Mouse (Mus musculus): ENCODE measurements around the gene Crygc. TPM values are rescaled to one million over a fixed set of nuclear protein-coding genes. Genes with fewer than 3 reads are reported as not detected.

Gene Crygc
- polyA plus RNA-seq, 1 experiment from 2014 or later: not detected

Other genes starting within 250 kb of the Crygc start
- 9.1 and 9.9 TPM in 2 replicates for gene Plekhm3, start 116.9 kb downstream of the Crygc start, polyA plus RNA-seq (2014; fragmentation: Nextera tagmentation; extraction: Ambion mirVana)
- gene Akr1cl, start 40.9 kb downstream of the Crygc start, polyA plus RNA-seq (2014; fragmentation: Nextera tagmentation; extraction: Ambion mirVana): 1.9 and 2.0 TPM in 2 replicates
- not detected in 2 replicates for gene Cryge, start 22.5 kb downstream of the Crygc start, polyA plus RNA-seq (2014; fragmentation: Nextera tagmentation; extraction: Ambion mirVana)
- gene Crygd, start 10.2 kb downstream of the Crygc start, polyA plus RNA-seq (2014; fragmentation: Nextera tagmentation; extraction: Ambion mirVana): not detected in 2 replicates
- 0.56 and 1.2 TPM in 2 replicates for gene Crygb, start 8.6 kb upstream of the Crygc start, polyA plus RNA-seq (2014; fragmentation: Nextera tagmentation; extraction: Ambion mirVana)
- gene Cryga, start 29.7 kb upstream of the Crygc start, polyA plus RNA-seq (2014; fragmentation: Nextera tagmentation; extraction: Ambion mirVana): not detected in 2 replicates
- gene Gm28845, start 45.9 kb upstream of the Crygc start, polyA plus RNA-seq (2014; fragmentation: Nextera tagmentation; extraction: Ambion mirVana): not detected in 2 replicates
- 0.09 and 0.25 TPM in 2 replicates for gene D630023F18Rik, start 49.5 kb upstream of the Crygc start, polyA plus RNA-seq (2014; fragmentation: Nextera tagmentation; extraction: Ambion mirVana)
- 81.5 and 96.6 TPM in 2 replicates for gene Idh1, start 112.8 kb upstream of the Crygc start, polyA plus RNA-seq (2014; fragmentation: Nextera tagmentation; extraction: Ambion mirVana)
- 8.9 TPM in 2 replicates for gene Pikfyve, start 113.0 kb upstream of the Crygc start, polyA plus RNA-seq (2014; fragmentation: Nextera tagmentation; extraction: Ambion mirVana)
- 0.09 TPM in 1 of 2 replicates, not detected in the other for gene Pth2r, start 208.4 kb upstream of the Crygc start, polyA plus RNA-seq (2014; fragmentation: Nextera tagmentation; extraction: Ambion mirVana)